Mouse (Mus musculus): ENCODE measurements around the gene Esam. TPM values are rescaled to one million over a fixed set of nuclear protein-coding genes. Genes with fewer than 3 reads are reported as not detected.

The Esam gene
- polyA plus RNA-seq, 1 experiment from 2014 or later = 96.5 TPM

GRCm38 (mm10) chr9:37541851-37542642, 14.2 kb downstream of the Esam start:
- Histone ChIP-seq H3K9ac (replicated peaks; ENCODE audit: low read length) (no peak overlapping the region), H3K27ac (ENCODE audit: low read length) (no peak overlapping the region), H3K27me3 (ENCODE audit: insufficient read depth, low read length) (peaks cover 18% of the 10 kb centered on the region), H3K36me3 (ENCODE audit: insufficient read depth, low read length) (no peaks in the 10 kb centered on the region), H3K4me3 (ENCODE audit: low read length) (no peak overlapping the region), H3K4me2 (replicated peaks; ENCODE audit: low read depth, low read length) (no peak overlapping the region), H3K9me3 (ENCODE audit: low read length) (no peaks in the 10 kb centered on the region), H3K4me1 (ENCODE audit: insufficient read depth, low read length) (peaks cover 12% of the 10 kb centered on the region; the same call in 1 of the 2 replicates)
- ATAC-seq (ENCODE audit: low FRiP score, low TSS enrichment) = no peak
- WGBS = 68% methylated on average over 7 of the region's 7 CpGs

GRCm38 (mm10) chr9:37543869-37544440, 16.1 kb downstream of the Esam start:
- Histone ChIP-seq H3K36me3 (ENCODE audit: insufficient read depth, low read length) (no peaks in the 10 kb centered on the region), H3K9me3 (ENCODE audit: low read length) (no peaks in the 10 kb centered on the region), H3K9ac (replicated peaks; ENCODE audit: low read length) (no peak overlapping the region), H3K27me3 (ENCODE audit: insufficient read depth, low read length) (peaks cover 29% of the 10 kb centered on the region), H3K27ac (ENCODE audit: low read length) (0 out of 2 replicates have a peak overlapping the region, but pooled peaks have one; percentile 25), H3K4me2 (replicated peaks; ENCODE audit: low read depth, low read length) (peak overlapping the region; percentile 62), H3K4me3 (ENCODE audit: low read length) (peak overlapping the region; percentile 48), H3K4me1 (ENCODE audit: insufficient read depth, low read length) (peaks cover 12% of the 10 kb centered on the region; the same call in 1 of the 2 replicates)
- ATAC-seq (ENCODE audit: low FRiP score, low TSS enrichment) = peak; percentile 3; the same call in 1 of the 2 replicates
- WGBS = 26% methylated on average over 12 of the region's 12 CpGs

GRCm38 (mm10) chr9:37544447-37545165, 16.7 kb downstream of the Esam start:
- H3K27me3 ChIP-seq (ENCODE audit: insufficient read depth, low read length) = peaks cover 36% of the 10 kb centered on the region
- peaks cover 12% of the 10 kb centered on the region; the same call in 1 of the 2 replicates for H3K4me1 ChIP-seq (ENCODE audit: insufficient read depth, low read length)
- peak; percentile 60; the same call in 1 of the 2 replicates for ATAC-seq (ENCODE audit: low FRiP score, low TSS enrichment)
- H3K9me3 ChIP-seq (ENCODE audit: low read length) = no peaks in the 10 kb centered on the region
- peak overlapping the region; percentile 48 for H3K4me3 ChIP-seq (ENCODE audit: low read length)
- 3% methylated on average over 29 of the region's 29 CpGs for WGBS
- no peaks in the 10 kb centered on the region for H3K36me3 ChIP-seq (ENCODE audit: insufficient read depth, low read length)
- no peak overlapping the region for H3K27ac ChIP-seq (ENCODE audit: low read length)
- H3K4me2 ChIP-seq (replicated peaks; ENCODE audit: low read depth, low read length) = peak overlapping the region; percentile 62
- H3K9ac ChIP-seq (replicated peaks; ENCODE audit: low read length) = peak overlapping the region; percentile 18

- no peaks in the 10 kb centered on the region for H3K36me3 ChIP-seq (ENCODE audit: insufficient read depth, low read length)
- H3K9me3 ChIP-seq (ENCODE audit: low read length) = no peaks in the 10 kb centered on the region
- no peak overlapping the region for H3K27ac ChIP-seq (ENCODE audit: low read length)
- peak; percentile 52 for ATAC-seq (ENCODE audit: low FRiP score, low TSS enrichment)
- H3K4me1 ChIP-seq (ENCODE audit: insufficient read depth, low read length) = peaks cover 12% of the 10 kb centered on the region; the same call in 1 of the 2 replicates
- 0 out of 2 replicates have a peak overlapping the region, but pooled peaks have one; percentile 18 for H3K9ac ChIP-seq (replicated peaks; ENCODE audit: low read length)
- H3K4me3 ChIP-seq (ENCODE audit: low read length) = peak overlapping the region; percentile 48
- WGBS = 11% methylated on average over 17 of the region's 17 CpGs
- peaks cover 42% of the 10 kb centered on the region for H3K27me3 ChIP-seq (ENCODE audit: insufficient read depth, low read length)
- peak overlapping the region; percentile 62 for H3K4me2 ChIP-seq (replicated peaks; ENCODE audit: low read depth, low read length)
These were observed 17.3 kb downstream of the Esam start for GRCm38 (mm10) chr9:37545166-37545610.

GRCm38 (mm10) chr9:37545847-37546452, 18.1 kb downstream of the Esam start:
- peaks cover 49% of the 10 kb centered on the region for H3K27me3 ChIP-seq (ENCODE audit: insufficient read depth, low read length)
- no peak for ATAC-seq (ENCODE audit: low FRiP score, low TSS enrichment)
- WGBS = 16% methylated on average over 27 of the region's 27 CpGs
- H3K4me3 ChIP-seq (ENCODE audit: low read length) = no peak overlapping the region
- peaks cover 12% of the 10 kb centered on the region; the same call in 1 of the 2 replicates for H3K4me1 ChIP-seq (ENCODE audit: insufficient read depth, low read length)
- H3K4me2 ChIP-seq (replicated peaks; ENCODE audit: low read depth, low read length) = no peak overlapping the region; the same call in 1 of the 2 replicates
- H3K36me3 ChIP-seq (ENCODE audit: insufficient read depth, low read length) = no peaks in the 10 kb centered on the region
- no peak overlapping the region for H3K27ac ChIP-seq (ENCODE audit: low read length)
- no peaks in the 10 kb centered on the region for H3K9me3 ChIP-seq (ENCODE audit: low read length)
- no peak overlapping the region for H3K9ac ChIP-seq (replicated peaks; ENCODE audit: low read length)

GRCm38 (mm10) chr9:37546889-37547288, 19.0 kb downstream of the Esam start:
- peaks cover 15% of the 10 kb centered on the region for H3K4me1 ChIP-seq (ENCODE audit: insufficient read depth, low read length)
- no peak overlapping the region for H3K4me3 ChIP-seq (ENCODE audit: low read length)
- no peaks in the 10 kb centered on the region for H3K36me3 ChIP-seq (ENCODE audit: insufficient read depth, low read length)
- 79% methylated on average over 1 of the region's 1 CpGs for WGBS
- no peak for ATAC-seq (ENCODE audit: low FRiP score, low TSS enrichment)
- H3K4me2 ChIP-seq (replicated peaks; ENCODE audit: low read depth, low read length) = no peak overlapping the region
- no peak overlapping the region for H3K27ac ChIP-seq (ENCODE audit: low read length)
- H3K9ac ChIP-seq (replicated peaks; ENCODE audit: low read length) = no peak overlapping the region
- peaks cover 58% of the 10 kb centered on the region for H3K27me3 ChIP-seq (ENCODE audit: insufficient read depth, low read length)
- H3K9me3 ChIP-seq (ENCODE audit: low read length) = no peaks in the 10 kb centered on the region

- ATAC-seq (ENCODE audit: low FRiP score, low TSS enrichment) = no peak
- peaks cover 14% of the 10 kb centered on the region for H3K4me1 ChIP-seq (ENCODE audit: insufficient read depth, low read length)
These were observed 22.6 kb downstream of the Esam start for GRCm38 (mm10) chr9:37550435-37550834.

GRCm38 (mm10) chr9:37551751-37552531, 24.1 kb downstream of the Esam start:
- ATAC-seq (ENCODE audit: low FRiP score, low TSS enrichment) = peak; percentile 2; the same call in 1 of the 2 replicates
- peaks cover 53% of the 10 kb centered on the region for H3K27me3 ChIP-seq (ENCODE audit: insufficient read depth, low read length)

More at GRCm38 (mm10) chr9:37550435-37550834, 22.6 kb downstream of the Esam start:
- Histone ChIP-seq H3K27me3 (ENCODE audit: insufficient read depth, low read length) (peaks cover 66% of the 10 kb centered on the region), H3K4me3 (ENCODE audit: low read length) (no peak overlapping the region), H3K9ac (replicated peaks; ENCODE audit: low read length) (no peak overlapping the region), H3K36me3 (ENCODE audit: insufficient read depth, low read length) (no peaks in the 10 kb centered on the region), H3K9me3 (ENCODE audit: low read length) (no peaks in the 10 kb centered on the region), H3K4me2 (replicated peaks; ENCODE audit: low read depth, low read length) (no peak overlapping the region), H3K27ac (ENCODE audit: low read length) (no peak overlapping the region)
- 75% methylated on average over 1 of the region's 1 CpGs for WGBS

More at GRCm38 (mm10) chr9:37551751-37552531, 24.1 kb downstream of the Esam start:
- no peaks in the 10 kb centered on the region for H3K9me3 ChIP-seq (ENCODE audit: low read length)
- peak overlapping the region; percentile 45 for H3K4me3 ChIP-seq (ENCODE audit: low read length)
- H3K4me1 ChIP-seq (ENCODE audit: insufficient read depth, low read length) = peaks cover 16% of the 10 kb centered on the region
- no peak overlapping the region for H3K27ac ChIP-seq (ENCODE audit: low read length)
- H3K9ac ChIP-seq (replicated peaks; ENCODE audit: low read length) = peak overlapping the region; percentile 43
- 1% methylated on average over 23 of the region's 23 CpGs for WGBS
- no peaks in the 10 kb centered on the region for H3K36me3 ChIP-seq (ENCODE audit: insufficient read depth, low read length)
- H3K4me2 ChIP-seq (replicated peaks; ENCODE audit: low read depth, low read length) = peak overlapping the region; percentile 72
